Mouse (Mus musculus): ENCODE results near the gene Nubp1. TPM values are rescaled to one million over a fixed set of nuclear protein-coding genes. Genes with fewer than 3 reads are reported as not detected.

Nubp1 gene
- 23.9 and 26.4 TPM in 2 replicates for polyA plus RNA-seq (2015; fragmentation: Nextera tagmentation; extraction: Ambion mirVana)

- Histone ChIP-seq H3K9me3 (replicated peaks; ENCODE audit: control insufficient read depth, low read length) (no peaks in the 10 kb centered on the region), H3K4me3 (ENCODE audit: low read depth, low read length) (peak within 1 kb of the TSS; percentile 95), H3K4me1 (ENCODE audit: control insufficient read depth, low read depth, low read length) (peaks cover 14% of the 10 kb centered on the region), H3K27me3 (ENCODE audit: control insufficient read depth, insufficient read depth, low read depth, low read length) (no peaks in the 10 kb centered on the region), H3K36me3 (ENCODE audit: control insufficient read depth, insufficient read depth) (peaks cover 15% of the 10 kb centered on the region), H3K4me2 (ENCODE audit: low read depth, low read length) (peak within 1 kb of the TSS; percentile 90), H3K9ac (ENCODE audit: low read depth, low read length) (peak within 1 kb of the TSS; percentile 86), H3K27ac (ENCODE audit: low read length) (peak within 1 kb of the TSS; percentile 95)
- 2% methylated on average over 56 of the region's 56 CpGs for WGBS (ENCODE audit: insufficient replicate concordance)
- ATAC-seq (ENCODE audit: low read depth), result peak; percentile 96
Measured at GRCm38 (mm10) chr16:10411764-10412746, at the start of gene Nubp1. TSS of gene Nubp1 (plus strand) at chr16:10411948.

- H3K9ac ChIP-seq (ENCODE audit: low read depth, low read length), result no peak overlapping the region
- WGBS (ENCODE audit: insufficient replicate concordance), result 33% methylated on average over 1 of the region's 1 CpGs
- H3K4me2 ChIP-seq (ENCODE audit: low read depth, low read length), result no peak overlapping the region
- no peaks in the 10 kb centered on the region for H3K27me3 ChIP-seq (ENCODE audit: control insufficient read depth, insufficient read depth, low read depth, low read length)
- ATAC-seq (ENCODE audit: low read depth), result no peak
- no peaks in the 10 kb centered on the region for H3K36me3 ChIP-seq (ENCODE audit: control insufficient read depth, insufficient read depth)
- no peak overlapping the region for H3K27ac ChIP-seq (ENCODE audit: low read length)
- H3K4me1 ChIP-seq (ENCODE audit: control insufficient read depth, low read depth, low read length), result peaks cover 4% of the 10 kb centered on the region
- H3K9me3 ChIP-seq (replicated peaks; ENCODE audit: control insufficient read depth, low read length), result no peaks in the 10 kb centered on the region
- no peak overlapping the region for H3K4me3 ChIP-seq (ENCODE audit: low read depth, low read length)
Measured at GRCm38 (mm10) chr16:10363061-10363460, 48.7 kb upstream of the Nubp1 start.

GRCm38 (mm10) chr16:10365796-10366195 is 46.0 kb upstream of the Nubp1 start:
- ATAC-seq (ENCODE audit: low read depth), result no peak
- no peaks in the 10 kb centered on the region for H3K4me1 ChIP-seq (ENCODE audit: control insufficient read depth, low read depth, low read length)
- no peak overlapping the region for H3K9ac ChIP-seq (ENCODE audit: low read depth, low read length)
- H3K27ac ChIP-seq (ENCODE audit: low read length), result no peak overlapping the region
- H3K36me3 ChIP-seq (ENCODE audit: control insufficient read depth, insufficient read depth), result no peaks in the 10 kb centered on the region
- no peaks in the 10 kb centered on the region for H3K27me3 ChIP-seq (ENCODE audit: control insufficient read depth, insufficient read depth, low read depth, low read length)
- H3K4me3 ChIP-seq (ENCODE audit: low read depth, low read length), result no peak overlapping the region
- no peaks in the 10 kb centered on the region for H3K9me3 ChIP-seq (replicated peaks; ENCODE audit: control insufficient read depth, low read length)
- no peak overlapping the region for H3K4me2 ChIP-seq (ENCODE audit: low read depth, low read length)
- 68% methylated on average over 4 of the region's 4 CpGs for WGBS (ENCODE audit: insufficient replicate concordance)

DNA sequence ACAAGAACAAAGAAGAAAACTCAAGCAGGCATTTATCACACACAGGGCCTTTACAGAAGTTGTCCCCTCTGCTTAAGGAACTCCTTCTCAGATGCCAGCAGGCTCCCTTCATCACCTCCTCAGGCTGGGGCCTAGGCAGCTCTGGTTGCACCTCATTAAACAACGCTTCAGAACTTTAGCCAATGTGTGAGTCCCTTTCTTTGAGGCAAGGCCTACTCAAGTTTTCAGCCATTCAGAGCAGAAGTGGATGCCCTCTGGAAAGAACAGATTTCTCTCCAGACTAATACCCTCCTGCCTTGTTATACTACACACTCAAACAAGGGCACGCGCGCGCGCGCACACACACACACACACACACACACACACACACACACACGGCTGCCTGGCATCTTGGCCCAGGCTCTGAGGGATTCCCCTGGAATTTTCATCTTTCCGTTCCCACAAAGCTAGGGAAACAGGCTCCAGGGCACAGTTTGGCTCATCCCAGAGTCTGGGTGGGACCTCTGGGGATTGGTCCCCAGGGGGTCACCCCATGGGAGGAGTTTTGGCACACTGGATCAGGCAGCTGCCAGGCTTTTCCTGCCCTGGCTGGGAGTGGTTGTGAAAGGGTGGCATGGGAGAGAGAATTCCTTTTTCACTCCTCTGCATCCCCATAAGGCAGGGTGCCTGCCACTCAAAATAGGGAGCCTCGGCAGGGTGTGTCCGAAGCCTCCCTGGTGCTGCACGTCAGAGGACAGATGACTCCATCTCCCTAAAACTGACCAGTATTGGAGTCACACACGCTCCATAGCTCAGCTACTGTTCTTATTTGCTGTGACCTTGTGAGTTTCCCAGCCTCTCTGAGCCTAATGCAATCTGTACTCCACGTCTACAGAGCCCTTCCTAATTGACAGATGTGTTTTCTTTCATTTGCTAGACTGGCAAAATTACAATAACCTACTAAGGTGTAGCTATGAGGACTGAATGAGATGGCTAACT is 45.2 kb upstream of the Nubp1 start:
- Histone ChIP-seq H3K9me3 (replicated peaks; ENCODE audit: control insufficient read depth, low read length) (no peaks in the 10 kb centered on the region), H3K36me3 (ENCODE audit: control insufficient read depth, insufficient read depth) (no peaks in the 10 kb centered on the region), H3K4me3 (ENCODE audit: low read depth, low read length) (no peak overlapping the region), H3K9ac (ENCODE audit: low read depth, low read length) (no peak overlapping the region), H3K4me2 (ENCODE audit: low read depth, low read length) (no peak overlapping the region), H3K4me1 (ENCODE audit: control insufficient read depth, low read depth, low read length) (no peaks in the 10 kb centered on the region), H3K27me3 (ENCODE audit: control insufficient read depth, insufficient read depth, low read depth, low read length) (no peaks in the 10 kb centered on the region), H3K27ac (ENCODE audit: low read length) (no peak overlapping the region)
- 76% methylated on average over 14 of the region's 14 CpGs for WGBS (ENCODE audit: insufficient replicate concordance)
- ATAC-seq (ENCODE audit: low read depth), result no peak

DNA sequence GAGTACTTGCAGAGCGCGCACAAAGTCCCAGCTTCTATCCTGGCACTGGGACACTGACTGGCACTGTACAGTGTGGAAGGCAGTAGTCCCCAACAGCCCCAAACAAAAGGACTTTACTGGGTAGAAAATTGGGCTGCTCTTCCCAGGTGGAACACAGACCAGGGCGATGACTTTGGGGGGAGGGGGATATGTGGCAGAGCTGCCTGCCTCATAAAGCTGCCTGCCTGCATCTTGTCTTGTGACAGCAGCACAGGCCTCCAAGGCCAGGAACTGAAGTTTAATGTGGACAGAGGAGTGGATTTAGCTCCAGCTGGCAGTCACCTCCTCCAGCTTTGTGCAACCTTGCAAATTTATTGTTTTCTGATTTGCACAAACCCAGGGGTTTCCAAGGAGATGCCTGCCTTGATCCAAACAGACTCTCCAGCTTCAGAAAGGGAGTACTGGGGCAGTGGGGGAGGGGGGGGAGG is 42.2 kb upstream of the Nubp1 start:
- H3K27ac ChIP-seq (ENCODE audit: low read length), result no peak overlapping the region
- H3K9ac ChIP-seq (ENCODE audit: low read depth, low read length), result no peak overlapping the region
- H3K9me3 ChIP-seq (replicated peaks; ENCODE audit: control insufficient read depth, low read length), result no peaks in the 10 kb centered on the region
- H3K4me2 ChIP-seq (ENCODE audit: low read depth, low read length), result no peak overlapping the region
- WGBS (ENCODE audit: insufficient replicate concordance), result 69% methylated on average over 3 of the region's 3 CpGs
- ATAC-seq (ENCODE audit: low read depth), result no peak
- no peaks in the 10 kb centered on the region for H3K27me3 ChIP-seq (ENCODE audit: control insufficient read depth, insufficient read depth, low read depth, low read length)
- H3K4me1 ChIP-seq (ENCODE audit: control insufficient read depth, low read depth, low read length), result no peaks in the 10 kb centered on the region
- no peaks in the 10 kb centered on the region for H3K36me3 ChIP-seq (ENCODE audit: control insufficient read depth, insufficient read depth)
- H3K4me3 ChIP-seq (ENCODE audit: low read depth, low read length), result no peak overlapping the region

DNA sequence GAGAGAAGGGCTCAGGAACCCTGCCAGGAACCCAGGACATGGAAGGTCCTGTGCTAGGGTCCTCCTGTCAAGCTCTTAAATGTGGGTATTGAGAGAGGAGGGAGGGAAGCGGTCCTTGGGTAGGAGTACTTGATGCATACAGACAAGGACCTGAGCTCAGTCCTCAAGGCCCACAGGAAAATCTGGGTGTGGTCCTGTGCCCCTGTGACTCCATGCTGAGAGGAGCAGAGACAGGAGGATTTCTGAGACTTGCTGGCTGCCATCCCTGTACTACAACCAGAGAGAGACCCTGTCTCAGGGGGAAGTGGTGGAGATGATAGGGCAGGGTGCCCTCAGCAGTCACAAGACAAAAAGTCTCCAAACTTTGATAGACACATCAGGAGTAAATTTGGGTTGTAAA is 41.8 kb upstream of the Nubp1 start:
- H3K4me2 ChIP-seq (ENCODE audit: low read depth, low read length), result no peak overlapping the region
- no peaks in the 10 kb centered on the region for H3K36me3 ChIP-seq (ENCODE audit: control insufficient read depth, insufficient read depth)
- 58% methylated on average over 1 of the region's 1 CpGs for WGBS (ENCODE audit: insufficient replicate concordance)
- no peaks in the 10 kb centered on the region for H3K27me3 ChIP-seq (ENCODE audit: control insufficient read depth, insufficient read depth, low read depth, low read length)
- no peaks in the 10 kb centered on the region for H3K9me3 ChIP-seq (replicated peaks; ENCODE audit: control insufficient read depth, low read length)
- H3K9ac ChIP-seq (ENCODE audit: low read depth, low read length), result no peak overlapping the region
- no peak for ATAC-seq (ENCODE audit: low read depth)
- no peak overlapping the region for H3K27ac ChIP-seq (ENCODE audit: low read length)
- no peak overlapping the region for H3K4me3 ChIP-seq (ENCODE audit: low read depth, low read length)
- no peaks in the 10 kb centered on the region for H3K4me1 ChIP-seq (ENCODE audit: control insufficient read depth, low read depth, low read length)

DNA sequence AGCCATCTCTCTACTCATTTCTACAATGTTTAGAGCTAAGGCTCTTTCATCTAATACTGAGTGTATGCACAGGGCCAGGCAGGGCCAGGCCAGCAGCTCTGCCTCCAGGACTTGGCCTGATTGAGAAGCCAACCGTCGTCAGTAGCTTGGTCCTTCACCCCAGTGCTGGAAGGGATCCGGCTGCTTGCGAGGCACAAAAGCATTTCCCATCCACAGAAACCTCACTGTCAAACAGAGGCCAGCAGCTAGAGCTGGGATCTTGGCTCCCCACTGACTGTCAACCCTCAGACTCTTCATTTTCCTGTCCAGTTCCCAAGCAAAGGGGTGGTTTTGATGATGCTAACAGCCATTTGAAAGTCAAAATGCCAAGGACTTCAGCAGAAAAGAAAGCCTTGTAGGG is 39.4 kb upstream of the Nubp1 start:
- no peak overlapping the region for H3K9ac ChIP-seq (ENCODE audit: low read depth, low read length)
- no peak for ATAC-seq (ENCODE audit: low read depth)
- 66% methylated on average over 4 of the region's 4 CpGs for WGBS (ENCODE audit: insufficient replicate concordance)
- H3K9me3 ChIP-seq (replicated peaks; ENCODE audit: control insufficient read depth, low read length), result no peaks in the 10 kb centered on the region
- H3K4me3 ChIP-seq (ENCODE audit: low read depth, low read length), result no peak overlapping the region
- no peaks in the 10 kb centered on the region for H3K27me3 ChIP-seq (ENCODE audit: control insufficient read depth, insufficient read depth, low read depth, low read length)
- H3K27ac ChIP-seq (ENCODE audit: low read length), result no peak overlapping the region
- H3K4me1 ChIP-seq (ENCODE audit: control insufficient read depth, low read depth, low read length), result no peaks in the 10 kb centered on the region
- H3K4me2 ChIP-seq (ENCODE audit: low read depth, low read length), result no peak overlapping the region
- H3K36me3 ChIP-seq (ENCODE audit: control insufficient read depth, insufficient read depth), result no peaks in the 10 kb centered on the region

GRCm38 (mm10) chr16:10374254-10375011 is 37.3 kb upstream of the Nubp1 start:
- no peaks in the 10 kb centered on the region for H3K36me3 ChIP-seq (ENCODE audit: control insufficient read depth, insufficient read depth)
- H3K4me2 ChIP-seq (ENCODE audit: low read depth, low read length), result peak overlapping the region; percentile 24; the same call in 1 of the 2 replicates
- ATAC-seq (ENCODE audit: low read depth), result no peak
- no peak overlapping the region for H3K4me3 ChIP-seq (ENCODE audit: low read depth, low read length)
- H3K4me1 ChIP-seq (ENCODE audit: control insufficient read depth, low read depth, low read length), result no peaks in the 10 kb centered on the region
- no peak overlapping the region for H3K27ac ChIP-seq (ENCODE audit: low read length)
- H3K9me3 ChIP-seq (replicated peaks; ENCODE audit: control insufficient read depth, low read length), result no peaks in the 10 kb centered on the region
- H3K9ac ChIP-seq (ENCODE audit: low read depth, low read length), result no peak overlapping the region
- WGBS (ENCODE audit: insufficient replicate concordance), result 36% methylated on average over 13 of the region's 13 CpGs
- H3K27me3 ChIP-seq (ENCODE audit: control insufficient read depth, insufficient read depth, low read depth, low read length), result no peaks in the 10 kb centered on the region; the same call in 1 of the 2 replicates

Measured in liver, embryonic 16.5 days (tissue).